Mouse (Mus musculus): ENCODE measurements around the gene Elovl5. TPM values are rescaled to one million over a fixed set of nuclear protein-coding genes. Genes with fewer than 3 reads are reported as not detected.

Gene Elovl5
- polyA plus RNA-seq (2014; fragmentation: Nextera tagmentation; extraction: Ambion mirVana): 89.5 and 91.6 TPM in 2 replicates

DNA sequence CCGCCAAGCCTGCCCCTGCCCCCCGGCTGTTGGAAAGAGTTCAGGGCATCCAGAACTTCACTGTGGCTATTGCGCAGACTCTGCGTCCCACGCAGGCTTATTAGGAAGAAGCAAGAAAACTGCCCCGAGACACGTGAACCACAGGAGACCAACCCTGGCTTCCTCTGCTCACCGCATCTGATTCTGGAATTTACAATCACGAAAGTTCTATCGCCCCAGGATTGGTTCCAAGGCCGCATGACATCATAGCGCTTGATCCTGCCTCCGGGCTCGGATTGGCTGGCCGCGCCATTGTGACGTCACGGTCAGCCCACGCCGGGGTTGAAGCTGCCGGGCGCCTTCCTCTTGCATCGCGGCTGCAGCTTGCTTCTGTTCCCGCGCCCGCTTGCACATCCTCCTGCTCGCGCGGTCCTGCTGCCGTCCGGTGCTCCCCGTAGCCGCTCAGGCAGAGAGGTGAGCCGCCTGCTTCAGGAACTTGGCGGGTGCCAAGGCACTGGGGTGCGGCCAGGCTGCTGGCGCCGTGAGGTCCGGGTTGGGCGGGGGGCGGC, at the start of gene Elovl5:
TSS of gene Elovl5 (plus strand) at position 291 of the 548 bp plus-strand sequence.
- H3K27ac ChIP-seq (ENCODE audit: low read depth): peak within 1 kb of the TSS; percentile 72
- under 1% methylated on average over 42 of the region's 42 CpGs for WGBS
- H3K9ac ChIP-seq (ENCODE audit: low read length): peak within 1 kb of the TSS; percentile 68
- peaks cover 18% of the 10 kb centered on the region for H3K4me1 ChIP-seq (replicated peaks; ENCODE audit: control insufficient read depth, insufficient read depth, low read length)
- H3K27me3 ChIP-seq (replicated peaks; ENCODE audit: control insufficient read depth, insufficient read depth, low read length): no peaks in the 10 kb centered on the region
- H3K36me3 ChIP-seq (ENCODE audit: control insufficient read depth, insufficient read depth, low read length): no peaks in the 10 kb centered on the region
- H3K9me3 ChIP-seq (ENCODE audit: control insufficient read depth, low read length): no peaks in the 10 kb centered on the region
- peak; percentile 98 for DNase-seq (ENCODE audit: low spot score)
- H3K4me2 ChIP-seq (ENCODE audit: low read length): peak within 1 kb of the TSS; percentile 90
- peak; percentile 94 for ATAC-seq (replicated peaks; ENCODE audit: low FRiP score, low TSS enrichment, low read depth)
- peak within 1 kb of the TSS; percentile 74 for H3K4me3 ChIP-seq (ENCODE audit: low read depth, low read length)

DNA sequence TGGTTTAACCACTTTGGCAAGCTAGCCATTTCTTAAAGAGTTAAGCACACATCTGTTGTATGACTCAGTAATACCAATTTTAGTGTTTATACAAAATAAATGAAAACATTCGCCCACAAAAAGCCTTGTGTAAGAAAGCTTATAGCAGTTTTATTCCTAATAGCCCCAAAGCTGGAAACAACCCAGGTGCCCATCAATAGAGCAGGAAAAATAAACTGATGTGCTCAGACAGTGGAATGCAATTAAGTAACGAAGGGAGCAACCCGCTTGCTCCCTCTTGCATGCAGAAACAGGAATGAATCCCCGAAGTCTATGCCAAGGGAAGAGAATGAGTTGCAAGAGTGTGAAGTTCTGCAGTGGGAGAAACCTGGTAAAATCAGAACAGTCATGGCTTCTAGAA, 25.7 kb upstream of the Elovl5 start:
- Histone ChIP-seq H3K27ac (ENCODE audit: low read depth) (no peak overlapping the region), H3K4me3 (ENCODE audit: low read depth, low read length) (no peak overlapping the region), H3K36me3 (ENCODE audit: control insufficient read depth, insufficient read depth, low read length) (no peaks in the 10 kb centered on the region), H3K27me3 (replicated peaks; ENCODE audit: control insufficient read depth, insufficient read depth, low read length) (no peaks in the 10 kb centered on the region), H3K9ac (ENCODE audit: low read length) (no peak overlapping the region), H3K4me1 (replicated peaks; ENCODE audit: control insufficient read depth, insufficient read depth, low read length) (no peaks in the 10 kb centered on the region), H3K4me2 (ENCODE audit: low read length) (no peak overlapping the region), H3K9me3 (ENCODE audit: control insufficient read depth, low read length) (no peaks in the 10 kb centered on the region)
- WGBS: 66% methylated on average over 4 of the region's 4 CpGs
- no peak for ATAC-seq (replicated peaks; ENCODE audit: low FRiP score, low TSS enrichment, low read depth)
- no peak for DNase-seq (ENCODE audit: low spot score)

DNA sequence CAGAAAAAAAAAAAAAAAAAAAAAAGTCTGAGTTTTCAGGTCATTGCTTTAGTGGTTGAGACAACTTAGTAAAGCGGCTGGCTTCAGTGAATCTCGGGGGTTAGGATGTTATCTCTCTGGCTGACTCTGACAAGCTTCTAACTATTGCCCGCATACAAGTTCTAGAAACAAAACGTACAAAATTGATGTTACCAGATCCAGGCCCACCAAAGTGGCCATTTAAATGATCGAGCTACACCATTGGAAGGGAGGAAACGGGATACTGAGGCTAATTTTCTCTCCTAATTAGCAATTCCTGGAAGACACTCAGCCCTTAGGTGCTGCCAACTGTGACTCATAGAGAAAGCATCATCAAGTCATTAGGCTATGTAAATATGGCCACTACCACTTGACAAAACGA, 18.6 kb upstream of the Elovl5 start:
- H3K9me3 ChIP-seq (ENCODE audit: control insufficient read depth, low read length): no peaks in the 10 kb centered on the region
- H3K4me2 ChIP-seq (ENCODE audit: low read length): no peak overlapping the region
- no peaks in the 10 kb centered on the region for H3K27me3 ChIP-seq (replicated peaks; ENCODE audit: control insufficient read depth, insufficient read depth, low read length)
- no peak overlapping the region for H3K27ac ChIP-seq (ENCODE audit: low read depth)
- H3K36me3 ChIP-seq (ENCODE audit: control insufficient read depth, insufficient read depth, low read length): no peaks in the 10 kb centered on the region
- no peak overlapping the region for H3K4me3 ChIP-seq (ENCODE audit: low read depth, low read length)
- ATAC-seq (replicated peaks; ENCODE audit: low FRiP score, low TSS enrichment, low read depth) (no peak), DNase-seq (ENCODE audit: low spot score) (no peak)
- H3K9ac ChIP-seq (ENCODE audit: low read length): no peak overlapping the region
- 67% methylated on average over 7 of the region's 7 CpGs for WGBS
- H3K4me1 ChIP-seq (replicated peaks; ENCODE audit: control insufficient read depth, insufficient read depth, low read length): no peaks in the 10 kb centered on the region

DNA sequence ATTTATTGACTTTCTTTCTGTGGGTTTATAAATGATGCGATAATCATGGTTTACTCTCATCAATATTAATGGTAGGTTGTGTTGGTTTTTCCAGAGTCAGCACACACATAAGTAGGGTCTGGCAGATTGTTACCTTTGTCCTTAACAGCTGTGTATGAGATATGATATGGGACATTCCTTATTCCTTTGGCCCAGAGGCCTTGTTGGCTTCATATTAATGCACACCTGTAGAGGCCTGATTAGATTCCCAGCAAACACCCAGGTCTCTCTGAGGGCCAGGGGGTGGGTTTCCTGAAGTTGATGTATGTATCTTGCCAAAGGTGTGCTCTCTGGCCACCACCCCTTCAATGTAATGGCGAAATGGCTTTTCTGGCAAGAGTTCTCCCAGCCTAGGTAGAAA, 13.0 kb upstream of the Elovl5 start:
- H3K9ac ChIP-seq (ENCODE audit: low read length): no peak overlapping the region
- no peak overlapping the region for H3K4me2 ChIP-seq (ENCODE audit: low read length)
- H3K4me1 ChIP-seq (replicated peaks; ENCODE audit: control insufficient read depth, insufficient read depth, low read length): 0 out of 2 replicates have a peak, but pooled peaks cover under 1% of the 10 kb centered on the region
- H3K27me3 ChIP-seq (replicated peaks; ENCODE audit: control insufficient read depth, insufficient read depth, low read length): no peaks in the 10 kb centered on the region
- WGBS: 84% methylated on average over 2 of the region's 2 CpGs
- H3K9me3 ChIP-seq (ENCODE audit: control insufficient read depth, low read length): no peaks in the 10 kb centered on the region
- DNase-seq (ENCODE audit: low spot score) (no peak), ATAC-seq (replicated peaks; ENCODE audit: low FRiP score, low TSS enrichment, low read depth) (no peak)
- no peak overlapping the region for H3K4me3 ChIP-seq (ENCODE audit: low read depth, low read length)
- H3K36me3 ChIP-seq (ENCODE audit: control insufficient read depth, insufficient read depth, low read length): no peaks in the 10 kb centered on the region
- no peak overlapping the region for H3K27ac ChIP-seq (ENCODE audit: low read depth)

DNA sequence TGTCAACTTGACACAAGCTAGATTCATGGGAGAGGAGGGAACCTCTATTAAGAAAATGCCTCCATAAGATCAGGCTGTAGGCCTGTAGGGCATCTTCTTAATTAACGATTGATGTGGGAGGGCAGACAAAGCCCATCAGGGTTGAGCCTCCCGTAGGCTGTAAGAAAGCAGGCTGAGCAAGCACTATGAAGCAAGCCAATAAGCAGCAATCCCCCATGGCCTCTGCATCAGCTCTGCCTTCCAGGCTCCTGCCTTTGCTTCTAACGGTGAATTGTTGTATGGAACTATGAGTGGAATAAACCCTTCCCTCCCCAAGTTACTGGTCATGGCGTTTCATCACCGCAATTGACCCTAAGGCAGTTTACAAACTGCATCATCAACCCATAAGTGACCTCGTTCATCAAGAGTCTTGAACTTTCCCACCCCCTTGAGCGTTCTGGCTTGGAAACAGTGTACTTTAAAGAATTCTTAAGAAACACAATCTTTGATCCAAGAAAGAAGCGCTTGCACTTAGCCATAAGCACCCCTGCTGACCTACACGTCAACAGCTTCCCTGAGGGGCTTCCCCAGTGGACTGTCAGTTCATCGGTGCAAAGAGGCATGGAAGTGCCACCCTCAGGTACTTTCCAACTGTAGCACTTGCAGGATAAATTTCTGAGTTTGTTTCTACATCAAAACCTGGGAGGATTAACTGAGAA, 7.4 kb upstream of the Elovl5 start:
- H3K4me2 ChIP-seq (ENCODE audit: low read length): peak overlapping the region; percentile 74
- no peak for DNase-seq (ENCODE audit: low spot score)
- H3K9me3 ChIP-seq (ENCODE audit: control insufficient read depth, low read length): no peaks in the 10 kb centered on the region
- H3K27ac ChIP-seq (ENCODE audit: low read depth): peak overlapping the region; percentile 95
- H3K4me3 ChIP-seq (ENCODE audit: low read depth, low read length): peak overlapping the region; percentile 55
- no peaks in the 10 kb centered on the region for H3K36me3 ChIP-seq (ENCODE audit: control insufficient read depth, insufficient read depth, low read length)
- whole genome bisulfite sequencing: 17% methylated on average over 10 of the region's 10 CpGs
- H3K27me3 ChIP-seq (replicated peaks; ENCODE audit: control insufficient read depth, insufficient read depth, low read length): no peaks in the 10 kb centered on the region
- ATAC-seq (replicated peaks; ENCODE audit: low FRiP score, low TSS enrichment, low read depth): peak; percentile 2; the same call in 1 of the 2 replicates
- peaks cover 23% of the 10 kb centered on the region for H3K4me1 ChIP-seq (replicated peaks; ENCODE audit: control insufficient read depth, insufficient read depth, low read length)
- H3K9ac ChIP-seq (ENCODE audit: low read length): peak overlapping the region; percentile 79

DNA sequence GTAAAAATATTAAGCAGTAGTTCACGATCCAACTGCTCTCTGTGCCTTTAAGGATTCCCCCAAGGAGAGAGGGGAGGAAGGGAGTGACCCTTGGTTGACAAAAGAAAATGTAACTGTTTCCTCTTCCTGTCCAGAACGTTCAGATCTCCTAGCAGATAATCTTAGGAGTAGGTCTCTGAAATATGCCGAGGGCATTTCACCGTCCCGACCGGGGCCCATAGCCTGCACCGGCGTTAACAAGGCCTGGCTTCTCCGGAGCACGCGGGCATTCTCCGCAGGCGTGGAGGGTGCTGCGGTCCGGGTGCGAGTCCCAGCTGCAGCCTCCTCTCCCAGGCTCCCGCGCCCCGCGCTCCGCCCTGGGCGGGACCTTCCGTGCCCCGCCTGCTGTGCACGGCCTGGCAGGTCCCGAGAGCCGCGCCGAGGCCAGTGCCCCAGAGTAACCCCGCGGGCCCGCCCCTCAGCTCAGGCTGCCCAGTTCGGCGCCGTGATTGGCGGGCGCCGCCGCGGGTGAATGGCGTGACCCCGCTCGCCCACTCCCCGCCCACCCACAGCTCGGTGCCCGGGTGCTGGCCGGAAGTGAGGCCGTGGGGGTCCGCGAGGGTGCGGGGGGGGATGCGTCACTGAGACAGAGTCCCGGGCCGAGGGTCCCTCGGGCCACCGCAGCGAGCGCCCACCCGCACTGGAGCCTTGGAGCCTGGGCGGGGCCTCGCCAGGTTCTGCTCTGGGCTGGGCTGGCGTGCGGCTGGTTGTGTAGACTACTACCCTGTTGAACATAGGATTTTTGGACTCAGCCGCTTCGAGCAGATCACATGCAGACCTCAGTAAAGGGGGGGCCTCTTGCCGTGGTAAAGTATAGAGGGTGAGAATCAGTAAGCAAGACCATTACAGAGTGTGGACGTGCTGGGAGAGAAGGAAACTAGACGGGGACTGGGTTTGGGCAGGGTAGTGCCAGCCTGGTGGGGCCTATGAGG, 6.6 kb upstream of the Elovl5 start:
- H3K4me1 ChIP-seq (replicated peaks; ENCODE audit: control insufficient read depth, insufficient read depth, low read length): peaks cover 23% of the 10 kb centered on the region
- H3K27me3 ChIP-seq (replicated peaks; ENCODE audit: control insufficient read depth, insufficient read depth, low read length): no peaks in the 10 kb centered on the region
- H3K4me3 ChIP-seq (ENCODE audit: low read depth, low read length): peak overlapping the region; percentile 55
- peak overlapping the region; percentile 74 for H3K4me2 ChIP-seq (ENCODE audit: low read length)
- peak overlapping the region; percentile 95 for H3K27ac ChIP-seq (ENCODE audit: low read depth)
- peak; percentile 100 for ATAC-seq (replicated peaks; ENCODE audit: low FRiP score, low TSS enrichment, low read depth)
- no peaks in the 10 kb centered on the region for H3K9me3 ChIP-seq (ENCODE audit: control insufficient read depth, low read length)
- peak overlapping the region; percentile 79 for H3K9ac ChIP-seq (ENCODE audit: low read length)
- H3K36me3 ChIP-seq (ENCODE audit: control insufficient read depth, insufficient read depth, low read length): no peaks in the 10 kb centered on the region
- peak; percentile 92 for DNase-seq (ENCODE audit: low spot score)
- WGBS: under 1% methylated on average over 65 of the region's 68 CpGs

DNA sequence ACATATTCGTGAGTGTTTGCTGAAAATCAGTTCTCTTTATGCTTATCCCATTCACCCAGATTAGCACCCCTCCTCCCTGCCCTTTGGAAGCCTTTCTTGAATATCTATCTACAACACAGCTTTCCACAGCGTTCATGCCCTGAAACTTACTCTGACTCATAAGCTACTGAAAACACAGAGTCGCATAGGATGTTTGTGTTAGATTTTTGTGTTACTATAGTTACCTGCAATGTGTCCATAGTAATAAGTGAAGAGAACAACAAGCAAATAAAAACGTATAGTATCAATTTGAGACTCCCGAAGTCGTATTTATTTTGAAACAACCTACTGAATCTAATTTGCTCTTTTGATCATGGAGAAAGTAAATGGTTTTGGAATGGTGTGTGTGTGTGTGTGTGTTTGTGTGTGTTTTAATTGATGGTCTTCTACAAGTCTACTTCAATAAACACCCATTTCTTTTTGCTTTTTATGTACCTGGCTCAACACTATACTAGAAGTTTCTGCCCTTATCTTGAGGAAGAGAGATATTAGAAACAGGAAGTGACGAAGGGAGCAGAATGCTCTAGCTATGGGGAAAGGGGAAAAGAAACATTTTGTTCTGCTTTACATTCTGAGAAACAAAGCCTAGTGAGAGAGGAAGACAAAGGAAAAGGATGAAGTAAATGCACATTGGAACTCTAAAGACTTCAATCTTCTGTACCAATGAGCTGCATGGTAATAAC, 5.5 kb upstream of the Elovl5 start:
- no peaks in the 10 kb centered on the region for H3K27me3 ChIP-seq (replicated peaks; ENCODE audit: control insufficient read depth, insufficient read depth, low read length)
- H3K4me1 ChIP-seq (replicated peaks; ENCODE audit: control insufficient read depth, insufficient read depth, low read length): peaks cover 23% of the 10 kb centered on the region
- peak overlapping the region; percentile 74 for H3K4me2 ChIP-seq (ENCODE audit: low read length)
- H3K9ac ChIP-seq (ENCODE audit: low read length): peak overlapping the region; percentile 79
- H3K36me3 ChIP-seq (ENCODE audit: control insufficient read depth, insufficient read depth, low read length): no peaks in the 10 kb centered on the region
- H3K9me3 ChIP-seq (ENCODE audit: control insufficient read depth, low read length): no peaks in the 10 kb centered on the region
- H3K27ac ChIP-seq (ENCODE audit: low read depth): peak overlapping the region; percentile 95
- no peak for ATAC-seq (replicated peaks; ENCODE audit: low FRiP score, low TSS enrichment, low read depth)
- WGBS: 33% methylated on average over 7 of the region's 7 CpGs
- peak overlapping the region; percentile 55 for H3K4me3 ChIP-seq (ENCODE audit: low read depth, low read length)
- DNase-seq (ENCODE audit: low spot score): no peak

DNA sequence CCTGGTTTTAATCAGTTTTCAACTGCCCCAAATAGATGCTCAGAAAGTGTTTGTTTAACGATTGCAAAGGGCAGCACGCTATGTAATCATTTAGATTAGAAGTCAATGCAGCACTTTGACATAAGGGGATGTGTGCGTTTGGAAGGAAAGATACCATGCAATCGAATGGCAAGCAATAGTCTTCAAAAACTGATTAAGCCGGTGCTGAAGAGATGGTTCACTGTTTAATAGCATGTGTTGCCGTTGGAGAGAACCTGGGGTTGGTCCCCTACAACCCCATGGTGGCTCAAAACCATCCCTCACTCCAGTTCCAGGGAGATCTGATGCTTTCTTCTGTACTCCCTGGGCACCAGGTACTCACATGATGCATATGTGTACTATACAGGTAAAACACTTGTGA, 4.9 kb upstream of the Elovl5 start:
- Histone ChIP-seq H3K27ac (ENCODE audit: low read depth) (peak overlapping the region; percentile 95; the same call in 1 of the 2 replicates), H3K27me3 (replicated peaks; ENCODE audit: control insufficient read depth, insufficient read depth, low read length) (no peaks in the 10 kb centered on the region), H3K4me3 (ENCODE audit: low read depth, low read length) (0 out of 2 replicates have a peak overlapping the region, but pooled peaks have one; percentile 55), H3K9me3 (ENCODE audit: control insufficient read depth, low read length) (no peaks in the 10 kb centered on the region), H3K9ac (ENCODE audit: low read length) (no peak overlapping the region), H3K36me3 (ENCODE audit: control insufficient read depth, insufficient read depth, low read length) (no peaks in the 10 kb centered on the region), H3K4me2 (ENCODE audit: low read length) (peak overlapping the region; percentile 74), H3K4me1 (replicated peaks; ENCODE audit: control insufficient read depth, insufficient read depth, low read length) (peaks cover 23% of the 10 kb centered on the region)
- ATAC-seq (replicated peaks; ENCODE audit: low FRiP score, low TSS enrichment, low read depth): no peak
- WGBS: 59% methylated on average over 6 of the region's 6 CpGs
- DNase-seq (ENCODE audit: low spot score): no peak

Measured in intestine, embryonic 14.5 days (tissue).